Mouse (Mus musculus) liver, embryonic 11.5 days (tissue): ENCODE data around the gene Trim65. TPM values are rescaled to one million over a fixed set of nuclear protein-coding genes. Genes with fewer than 3 reads are reported as not detected.

Experiments used
- ATAC-seq: fragments of 200-750 bp; cut with Nextera tagmentation; replicated peaks from 2 replicates; pipeline ENCODE4 v1.8.0; 2017; ENCODE audit warnings: moderate number of reproducible peaks, mild to moderate bottlenecking, moderate TSS enrichment, moderate library complexity; ENCODE audit not compliant: low FRiP score
- DNase-seq: peaks from one replicate; pipeline ENCODE4 v3.0.0-alpha.2; 2017; ENCODE audit warnings: low spot score
- H3K27ac ChIP-seq: fragments of 300-500 bp; sonication (generic); 2 replicates; pipeline ENCODE4 v1.5.1; 2014; ENCODE audit warnings: mild to moderate bottlenecking, low read depth, low read length, control low read depth
- H3K27me3 ChIP-seq: fragments of 300-500 bp; sonication (generic); replicated peaks from 2 replicates; pipeline ENCODE4 v1.6.1; 2014; ENCODE audit warnings: low read length, mixed read lengths; ENCODE audit not compliant: control insufficient read depth, insufficient read depth
- H3K36me3 ChIP-seq: fragments of 300-500 bp; sonication (generic); 2 replicates; pipeline ENCODE4 v1.6.1; 2014; ENCODE audit warnings: mild to moderate bottlenecking, low read length, moderate library complexity, mixed read lengths; ENCODE audit not compliant: control insufficient read depth, insufficient read depth
- H3K4me1 ChIP-seq: fragments of 300-500 bp; sonication (generic); replicated peaks from 2 replicates; pipeline ENCODE4 v1.6.1; 2014; ENCODE audit warnings: low read length, mixed read lengths; ENCODE audit not compliant: control insufficient read depth, insufficient read depth
- H3K4me2 ChIP-seq: fragments of 300-500 bp; sonication (generic); 2 replicates; pipeline ENCODE4 v1.6.1; 2014; ENCODE audit warnings: mild to moderate bottlenecking, control low read depth, moderate library complexity
- H3K4me3 ChIP-seq: fragments of 300-500 bp; sonication (generic); 2 replicates; pipeline ENCODE4 v1.5.1; 2014; ENCODE audit warnings: low read depth, low read length, control low read depth
- H3K9ac ChIP-seq: fragments of 300-500 bp; sonication (generic); 2 replicates; pipeline ENCODE4 v1.6.1; 2014; ENCODE audit warnings: low read depth, low read length, control low read depth
- H3K9me3 ChIP-seq: fragments of 300-500 bp; sonication (generic); 2 replicates; pipeline ENCODE4 v1.6.1; 2016; ENCODE audit warnings: low read length, inconsistent platforms, mixed read lengths; ENCODE audit not compliant: control insufficient read depth
- WGBS: fragments of 180-500 bp; shearing (Covaris S2); extraction: QIAGEN DNeasy Blood & Tissue Kit; methylation state at CpG from one replicate; pipeline ENCODE4 v1.1.7; 2014; 5-methylcytosine and 5-hydroxymethylcytosine counted together
- polyA plus RNA-seq: library from polyadenylated mRNA; unstranded; fragments of >200 nt; fragmentation: Nextera tagmentation; extraction: Ambion mirVana; gene quantifications from 2 replicates; pipeline ENCODE4 v1.2.1, GENCODE M21; 2014

Trim65 gene
- polyA plus RNA-seq, 1 experiment from 2014 or later, result 3.5 TPM

- H3K27ac ChIP-seq, result no peak overlapping the region
- H3K36me3 ChIP-seq, result peaks cover 46% of the 10 kb centered on the region
These were observed 15.5 kb upstream of the Trim65 start for GRCm38 (mm10) chr11:116146294-116146985.

DNA sequence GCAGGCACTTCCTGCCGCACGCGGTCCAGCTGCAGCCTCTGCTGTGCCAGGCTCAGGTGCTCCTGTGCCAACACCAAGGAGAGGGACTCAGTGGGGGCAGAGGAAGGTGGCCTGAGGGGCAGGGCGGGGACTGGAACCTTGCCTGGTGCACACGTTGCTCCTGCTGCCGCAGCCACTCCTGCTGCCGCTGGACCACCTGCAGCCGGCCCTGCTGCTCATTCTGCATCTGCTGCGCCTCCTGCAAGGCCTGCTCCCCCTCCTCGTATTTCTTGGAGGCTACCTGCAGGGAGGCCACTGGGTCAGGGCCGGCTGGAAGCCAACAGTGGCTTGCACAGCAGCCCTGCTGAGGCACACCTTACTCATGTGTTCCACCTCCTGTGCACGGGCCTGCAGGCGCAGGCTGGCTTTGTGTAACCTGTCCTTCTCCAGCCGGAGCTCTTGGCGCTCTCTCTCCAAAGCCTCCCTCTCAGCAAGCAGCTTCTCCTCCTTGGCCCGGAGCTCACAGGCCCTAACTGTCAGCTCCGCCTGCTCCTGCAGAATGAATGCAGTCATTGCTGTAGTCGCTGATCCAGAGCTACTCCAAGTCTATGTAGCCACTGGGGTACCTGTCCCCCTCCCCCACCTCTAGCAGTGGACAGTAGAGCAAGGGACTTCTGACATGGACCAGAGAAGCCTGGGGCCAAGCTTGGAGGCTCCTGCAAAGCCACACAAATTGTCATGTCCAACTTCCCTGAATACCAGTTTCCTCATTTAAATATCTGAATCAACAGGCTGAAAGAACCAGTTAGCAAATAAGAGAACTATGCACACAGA lies 14.8 kb upstream of the Trim65 start:
- Histone ChIP-seq H3K27me3 (no peaks in the 10 kb centered on the region), H3K36me3 (peaks cover 40% of the 10 kb centered on the region), H3K9ac (no peak overlapping the region), H3K4me1 (peaks cover 20% of the 10 kb centered on the region), H3K27ac (peak overlapping the region; percentile 4; the same call in 1 of the 2 replicates), H3K4me2 (no peak overlapping the region), H3K4me3 (no peak overlapping the region), H3K9me3 (no peaks in the 10 kb centered on the region)
- WGBS, result 79% methylated on average over 18 of the region's 18 CpGs
- DNase-seq, result no peak
- ATAC-seq, result no peak

More at GRCm38 (mm10) chr11:116146294-116146985, 15.5 kb upstream of the Trim65 start:
- DNase-seq (no peak), ATAC-seq (no peak)
- WGBS, result 84% methylated on average over 25 of the region's 25 CpGs
- Histone ChIP-seq H3K9me3 (no peaks in the 10 kb centered on the region), H3K4me2 (no peak overlapping the region), H3K4me3 (no peak overlapping the region), H3K4me1 (peaks cover 26% of the 10 kb centered on the region), H3K9ac (no peak overlapping the region), H3K27me3 (no peaks in the 10 kb centered on the region)

DNA sequence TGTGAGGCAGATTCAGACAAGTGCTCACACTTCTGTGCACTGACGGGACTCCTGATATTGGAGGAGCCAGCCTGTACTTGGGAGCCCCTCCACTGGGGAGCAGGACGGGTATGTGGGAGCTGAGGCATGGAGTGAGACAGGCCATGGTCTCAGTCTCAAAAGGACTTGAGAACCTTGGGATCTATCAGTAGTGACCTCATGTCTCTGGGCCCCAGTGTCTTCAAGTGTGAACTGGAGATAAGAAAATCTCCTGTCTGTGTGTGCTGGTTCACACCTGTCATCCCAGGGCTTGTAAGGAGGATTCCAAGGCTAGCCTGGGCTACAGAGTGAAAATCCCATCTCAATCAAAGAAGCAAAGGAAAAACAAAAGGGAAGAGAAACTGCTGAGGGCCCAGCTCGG lies 12.5 kb upstream of the Trim65 start:
- Histone ChIP-seq H3K4me3 (no peak overlapping the region), H3K9me3 (no peaks in the 10 kb centered on the region), H3K27me3 (no peaks in the 10 kb centered on the region), H3K4me2 (no peak overlapping the region), H3K4me1 (peaks cover 23% of the 10 kb centered on the region), H3K27ac (peak overlapping the region; percentile 73; the same call in 1 of the 2 replicates), H3K9ac (no peak overlapping the region), H3K36me3 (peaks cover 27% of the 10 kb centered on the region)
- ATAC-seq (no peak), DNase-seq (no peak)
- 75% methylated on average over 3 of the region's 3 CpGs for WGBS

DNA sequence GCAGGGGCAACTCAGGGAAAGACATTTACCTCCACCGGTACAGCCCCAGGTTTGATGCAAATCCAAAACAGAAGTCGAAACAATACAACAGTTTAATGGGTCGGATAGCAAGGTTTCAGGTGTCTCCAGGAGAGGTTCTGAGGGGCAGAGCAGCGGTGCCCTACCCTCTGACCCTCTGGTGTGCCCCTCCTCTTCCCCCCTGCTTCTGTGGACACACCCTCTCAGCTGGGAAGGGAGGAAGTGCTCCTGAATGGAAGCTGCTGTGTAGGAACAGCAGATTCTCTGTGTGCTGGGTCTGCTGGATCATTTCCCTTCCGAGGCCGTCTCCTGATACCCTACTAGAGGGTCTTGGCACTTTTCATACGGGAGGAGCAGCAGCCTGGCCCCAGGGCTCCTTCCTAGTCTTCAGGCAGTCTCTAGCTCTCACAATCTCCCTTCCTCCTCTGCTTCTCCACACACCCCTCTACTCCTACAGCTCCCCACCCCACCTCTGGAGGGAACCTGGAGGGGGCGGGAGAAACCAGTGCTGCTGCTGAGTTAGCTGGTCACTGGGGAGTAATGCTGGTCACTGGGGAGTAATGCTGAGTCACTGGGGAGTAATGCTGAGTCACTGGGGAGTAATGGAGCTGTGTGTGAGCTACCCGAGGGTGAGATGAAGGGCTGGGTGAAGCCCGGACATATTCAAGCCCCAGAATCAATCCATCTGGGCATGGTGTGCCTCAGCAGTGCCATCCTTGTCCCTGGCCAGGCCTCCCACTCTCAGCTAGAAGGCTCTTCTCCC lies 11.5 kb upstream of the Trim65 start:
- Histone ChIP-seq H3K27ac (peak overlapping the region; percentile 73), H3K9me3 (no peaks in the 10 kb centered on the region), H3K4me1 (peaks cover 29% of the 10 kb centered on the region), H3K36me3 (peaks cover 23% of the 10 kb centered on the region), H3K9ac (peak overlapping the region; percentile 43; the same call in 1 of the 2 replicates), H3K27me3 (no peaks in the 10 kb centered on the region), H3K4me3 (no peak overlapping the region; the same call in 1 of the 2 replicates), H3K4me2 (0 out of 2 replicates have a peak overlapping the region, but pooled peaks have one; percentile 7)
- ATAC-seq (peak; percentile 41), DNase-seq (no peak)
- WGBS, result 68% methylated on average over 10 of the region's 10 CpGs

GRCm38 (mm10) chr11:116138468-116139138 lies 7.7 kb upstream of the Trim65 start, which contains the start of gene Mrpl38:
Gene Mrpl38, minus strand, starts transcription at chr11:116138868.
- peaks cover 29% of the 10 kb centered on the region for H3K4me1 ChIP-seq
- peak; percentile 93 for ATAC-seq
- WGBS, result under 1% methylated on average over 60 of the region's 60 CpGs

GRCm38 (mm10) chr11:116138096-116138467 lies 7.2 kb upstream of the Trim65 start:
- H3K9me3 ChIP-seq, result no peaks in the 10 kb centered on the region
- H3K4me3 ChIP-seq, result peak overlapping the region; percentile 89
- DNase-seq (no peak), ATAC-seq (peak; percentile 4; the same call in 1 of the 2 replicates)
- WGBS, result under 1% methylated on average over 20 of the region's 20 CpGs
- H3K4me1 ChIP-seq, result peaks cover 23% of the 10 kb centered on the region
- H3K27me3 ChIP-seq, result no peaks in the 10 kb centered on the region
- H3K9ac ChIP-seq, result peak overlapping the region; percentile 87
- H3K36me3 ChIP-seq, result peaks cover 15% of the 10 kb centered on the region
- H3K4me2 ChIP-seq, result peak overlapping the region; percentile 81
- peak overlapping the region; percentile 69 for H3K27ac ChIP-seq

More at GRCm38 (mm10) chr11:116138468-116139138, 7.7 kb upstream of the Trim65 start, which contains the start of gene Mrpl38:
- H3K27ac ChIP-seq, result peak within 1 kb of the TSS; percentile 69
- H3K4me2 ChIP-seq, result peak within 1 kb of the TSS; percentile 81
- H3K36me3 ChIP-seq, result peaks cover 18% of the 10 kb centered on the region
- H3K27me3 ChIP-seq, result no peaks in the 10 kb centered on the region
- H3K9me3 ChIP-seq, result no peaks in the 10 kb centered on the region
- peak within 1 kb of the TSS; percentile 89 for H3K4me3 ChIP-seq
- H3K9ac ChIP-seq, result peak within 1 kb of the TSS; percentile 87
- DNase-seq, result peak; percentile 95

- Histone ChIP-seq H3K27ac (no peak overlapping the region), H3K27me3 (no peaks in the 10 kb centered on the region), H3K36me3 (peaks cover 21% of the 10 kb centered on the region), H3K4me2 (no peak overlapping the region), H3K4me1 (peaks cover 16% of the 10 kb centered on the region), H3K9me3 (no peaks in the 10 kb centered on the region), H3K9ac (no peak overlapping the region), H3K4me3 (no peak overlapping the region)
- DNase-seq, result no peak
- WGBS, result 83% methylated on average over 10 of the region's 10 CpGs
- no peak for ATAC-seq
These were observed 3.2 kb upstream of the Trim65 start for GRCm38 (mm10) chr11:116134171-116134570.

DNA sequence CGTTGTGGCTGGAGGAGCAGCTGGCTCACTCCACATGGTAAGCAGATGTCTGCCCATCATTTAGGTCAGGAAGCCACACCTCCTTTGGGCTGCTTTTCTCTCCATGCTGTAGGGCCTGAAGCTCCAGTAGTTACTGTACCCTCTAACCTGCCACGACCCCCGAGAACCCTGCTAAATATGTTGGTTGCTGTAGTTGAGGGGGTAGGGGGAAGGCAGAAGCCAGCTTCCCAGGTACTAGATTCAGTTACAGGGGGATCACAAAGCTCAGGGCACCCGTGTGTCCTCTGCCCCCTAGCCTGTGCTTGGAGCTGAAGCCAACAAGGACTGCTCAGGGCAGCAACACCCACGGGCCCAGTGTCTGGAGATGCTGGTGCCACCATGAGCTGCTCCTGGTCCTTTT lies 2.6 kb upstream of the Trim65 start:
- 80% methylated on average over 5 of the region's 5 CpGs for WGBS
- ATAC-seq, result no peak
- Histone ChIP-seq H3K36me3 (peaks cover 21% of the 10 kb centered on the region), H3K4me2 (no peak overlapping the region), H3K9ac (no peak overlapping the region), H3K27ac (no peak overlapping the region), H3K4me1 (peaks cover 15% of the 10 kb centered on the region), H3K27me3 (no peaks in the 10 kb centered on the region), H3K9me3 (no peaks in the 10 kb centered on the region), H3K4me3 (no peak overlapping the region)
- DNase-seq, result no peak
